Mouse (Mus musculus): ENCODE measurements around the gene Nrros.
A peak's percentile ranks its signal among the peaks of the same experiment; 100 is the strongest.

The Nrros gene

DNA sequence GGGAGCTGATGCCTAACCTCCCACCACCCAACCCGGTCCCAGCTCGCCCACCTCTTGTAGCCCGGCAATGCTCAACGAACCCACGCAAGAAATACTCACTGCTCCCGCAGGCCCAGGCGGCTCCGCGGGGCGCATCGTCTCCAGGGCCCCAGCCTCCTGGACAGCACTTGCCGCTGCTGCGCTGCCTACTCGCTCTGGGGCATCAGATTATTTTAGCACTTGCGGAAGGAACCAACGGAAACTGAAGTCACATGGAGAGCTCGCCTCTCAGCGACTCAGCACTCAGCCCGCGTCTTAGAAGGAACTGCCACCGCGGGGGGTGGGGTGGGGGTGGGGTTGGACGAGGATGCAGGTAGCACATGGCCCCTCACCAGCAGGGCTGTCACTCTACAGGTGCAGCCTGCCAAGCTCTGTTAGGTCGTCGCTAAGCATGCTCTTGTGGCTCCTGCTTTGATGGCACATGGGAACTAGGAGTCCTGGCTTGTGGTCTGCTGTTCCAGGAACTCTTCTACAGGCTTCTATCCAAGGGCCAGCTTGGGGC, at the start of gene Nrros:
Gene Nrros, minus strand, starts transcription at position 314 of the 541 bp plus-strand sequence.
- peaks cover 4% of the 10 kb centered on the region; the same call in 1 of the 2 replicates for H3K9me3 ChIP-seq (ENCODE audit: low read length)
- H3K4me1 ChIP-seq (replicated peaks; ENCODE audit: low read depth, low read length), result peaks cover 20% of the 10 kb centered on the region
- H3K27me3 ChIP-seq (ENCODE audit: insufficient read depth, low read length), result peaks cover 31% of the 10 kb centered on the region
- H3K4me3 ChIP-seq (replicated peaks; ENCODE audit: low read length), result peak within 1 kb of the TSS; percentile 77
- H3K36me3 ChIP-seq (ENCODE audit: insufficient read depth, low read length), result no peaks in the 10 kb centered on the region
- TF ChIP-seq POU5F1 (IDR thresholded peaks at IDR 0.05; ENCODE audit: borderline replicate concordance, low read length) (no peak), NANOG (IDR thresholded peaks at IDR 0.05; ENCODE audit: borderline replicate concordance, low read length) (no peak), CTCF (conservative IDR thresholded peaks at IDR 0.05; ENCODE audit: low read length) (no peak)

DNA sequence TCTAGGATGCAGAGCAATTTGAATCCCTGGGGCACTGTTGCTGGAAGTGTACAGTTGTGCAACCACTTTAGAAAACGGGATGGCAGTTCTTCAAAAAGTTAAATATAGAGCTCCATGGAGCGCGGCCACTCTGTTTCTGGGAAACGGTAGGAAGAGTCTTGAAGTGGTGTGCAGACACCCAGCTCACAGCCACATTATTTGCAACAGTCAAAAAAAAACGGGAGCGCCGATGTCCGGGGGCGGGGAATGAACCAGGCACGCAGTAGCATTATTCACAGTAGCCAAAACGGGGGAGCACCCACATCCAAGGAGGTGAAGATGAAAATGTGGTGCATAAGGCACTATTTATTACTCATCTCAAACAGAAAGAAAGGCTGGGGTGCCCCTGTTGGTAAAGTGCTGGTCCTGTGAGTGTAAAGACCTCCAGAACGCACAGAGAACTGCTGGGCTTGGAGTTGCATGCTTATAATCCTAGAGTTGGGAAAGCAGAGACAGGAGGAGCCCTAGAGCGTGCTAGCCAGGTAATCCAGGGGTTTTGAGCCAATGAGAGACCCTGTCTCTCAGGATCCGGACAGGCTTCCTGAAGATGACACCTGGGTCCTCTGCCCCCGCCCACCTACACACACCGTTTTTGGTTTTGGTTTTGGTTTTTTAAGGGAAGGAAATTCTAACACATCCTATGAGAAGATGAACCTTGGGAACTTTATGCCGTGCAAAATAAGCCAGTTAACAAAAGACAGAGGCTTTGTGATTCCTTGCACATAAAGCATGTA, 49.6 kb upstream of the Nrros start:
- 0 out of 2 replicates have a peak, but pooled peaks cover 2% of the 10 kb centered on the region for H3K27me3 ChIP-seq (ENCODE audit: insufficient read depth, low read length)
- 0 out of 2 replicates have a peak overlapping the region, but pooled peaks have one; percentile 17 for H3K4me3 ChIP-seq (replicated peaks; ENCODE audit: low read length)
- H3K36me3 ChIP-seq (ENCODE audit: insufficient read depth, low read length), result no peaks in the 10 kb centered on the region
- TF ChIP-seq NANOG (IDR thresholded peaks at IDR 0.05; ENCODE audit: borderline replicate concordance, low read length) (no peak), CTCF (conservative IDR thresholded peaks at IDR 0.05; ENCODE audit: low read length) (no peak), POU5F1 (IDR thresholded peaks at IDR 0.05; ENCODE audit: borderline replicate concordance, low read length) (no peak)
- peaks cover 7% of the 10 kb centered on the region for H3K4me1 ChIP-seq (replicated peaks; ENCODE audit: low read depth, low read length)
- H3K9me3 ChIP-seq (ENCODE audit: low read length), result peaks cover 8% of the 10 kb centered on the region

GRCm38 (mm10) chr16:32214156-32214555, 48.8 kb upstream of the Nrros start:
- TF ChIP-seq CTCF (conservative IDR thresholded peaks at IDR 0.05; ENCODE audit: low read length), result no peak
- no peak for TF ChIP-seq POU5F1 (IDR thresholded peaks at IDR 0.05; ENCODE audit: borderline replicate concordance, low read length)
- H3K4me3 ChIP-seq (replicated peaks; ENCODE audit: low read length), result no peak overlapping the region
- H3K4me1 ChIP-seq (replicated peaks; ENCODE audit: low read depth, low read length), result peaks cover 7% of the 10 kb centered on the region
- H3K27me3 ChIP-seq (ENCODE audit: insufficient read depth, low read length), result 0 out of 2 replicates have a peak, but pooled peaks cover 2% of the 10 kb centered on the region
- peaks cover 17% of the 10 kb centered on the region for H3K9me3 ChIP-seq (ENCODE audit: low read length)
- H3K36me3 ChIP-seq (ENCODE audit: insufficient read depth, low read length), result no peaks in the 10 kb centered on the region

- Histone ChIP-seq H3K4me3 (replicated peaks; ENCODE audit: low read length) (no peak overlapping the region), H3K36me3 (ENCODE audit: insufficient read depth, low read length) (no peaks in the 10 kb centered on the region), H3K9me3 (ENCODE audit: low read length) (peaks cover 44% of the 10 kb centered on the region), H3K4me1 (replicated peaks; ENCODE audit: low read depth, low read length) (no peaks in the 10 kb centered on the region), H3K27me3 (ENCODE audit: insufficient read depth, low read length) (no peaks in the 10 kb centered on the region)
- TF ChIP-seq CTCF (conservative IDR thresholded peaks at IDR 0.05; ENCODE audit: low read length), result no peak; the same call in 1 of the 2 replicates
- no peak for TF ChIP-seq POU5F1 (IDR thresholded peaks at IDR 0.05; ENCODE audit: borderline replicate concordance, low read length)
- TF ChIP-seq NANOG (IDR thresholded peaks at IDR 0.05; ENCODE audit: borderline replicate concordance, low read length), result no peak
These were observed 39.5 kb upstream of the Nrros start for GRCm38 (mm10) chr16:32204902-32205301.

DNA sequence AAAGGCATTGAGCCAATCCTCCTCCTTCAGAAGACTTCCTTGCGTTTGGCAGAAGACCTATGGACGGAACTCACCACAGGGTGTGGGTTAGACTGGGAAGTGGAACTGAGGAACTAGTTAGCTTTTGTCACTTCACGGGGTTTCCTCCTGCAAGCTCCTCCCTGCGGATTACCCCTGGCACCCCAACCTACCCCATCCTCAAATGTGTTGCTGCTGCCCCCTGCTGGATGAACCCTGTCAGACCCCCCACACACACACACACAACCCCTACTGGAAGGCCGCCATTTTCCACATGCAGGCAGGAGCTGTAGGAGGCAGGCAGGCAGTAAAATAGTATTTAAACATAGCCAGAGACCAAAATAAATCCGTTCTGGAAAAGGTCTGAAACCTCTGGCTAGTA, 37.3 kb upstream of the Nrros start:
- H3K27me3 ChIP-seq (ENCODE audit: insufficient read depth, low read length), result no peaks in the 10 kb centered on the region
- no peak overlapping the region for H3K4me3 ChIP-seq (replicated peaks; ENCODE audit: low read length)
- no peaks in the 10 kb centered on the region for H3K4me1 ChIP-seq (replicated peaks; ENCODE audit: low read depth, low read length)
- no peaks in the 10 kb centered on the region for H3K36me3 ChIP-seq (ENCODE audit: insufficient read depth, low read length)
- TF ChIP-seq POU5F1 (IDR thresholded peaks at IDR 0.05; ENCODE audit: borderline replicate concordance, low read length) (no peak), NANOG (IDR thresholded peaks at IDR 0.05; ENCODE audit: borderline replicate concordance, low read length) (no peak), CTCF (conservative IDR thresholded peaks at IDR 0.05; ENCODE audit: low read length) (peak; percentile 23; the same call in 1 of the 2 replicates)
- H3K9me3 ChIP-seq (ENCODE audit: low read length), result peaks cover 30% of the 10 kb centered on the region

DNA sequence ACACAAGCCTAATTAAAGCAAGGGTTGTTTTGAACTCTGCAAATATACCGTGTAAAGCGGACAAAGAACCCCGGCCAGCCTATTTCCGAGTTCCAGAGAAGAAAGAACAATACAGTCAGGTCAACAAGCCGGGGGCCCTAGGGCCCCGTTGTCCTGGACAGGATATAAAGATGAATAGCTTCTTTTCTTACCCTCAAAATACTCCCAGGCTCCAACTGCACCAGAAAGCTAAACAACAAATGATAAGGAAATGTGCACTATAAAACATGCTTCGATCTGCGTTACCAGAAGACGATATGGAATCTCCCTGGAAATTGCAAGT, 35.6 kb upstream of the Nrros start:
- Histone ChIP-seq H3K4me3 (replicated peaks; ENCODE audit: low read length) (no peak overlapping the region), H3K4me1 (replicated peaks; ENCODE audit: low read depth, low read length) (no peaks in the 10 kb centered on the region), H3K36me3 (ENCODE audit: insufficient read depth, low read length) (no peaks in the 10 kb centered on the region), H3K9me3 (ENCODE audit: low read length) (peaks cover 30% of the 10 kb centered on the region), H3K27me3 (ENCODE audit: insufficient read depth, low read length) (no peaks in the 10 kb centered on the region)
- TF ChIP-seq NANOG (IDR thresholded peaks at IDR 0.05; ENCODE audit: borderline replicate concordance, low read length) (no peak), CTCF (conservative IDR thresholded peaks at IDR 0.05; ENCODE audit: low read length) (no peak), POU5F1 (IDR thresholded peaks at IDR 0.05; ENCODE audit: borderline replicate concordance, low read length) (no peak)

- TF ChIP-seq NANOG (IDR thresholded peaks at IDR 0.05; ENCODE audit: borderline replicate concordance, low read length) (no peak), POU5F1 (IDR thresholded peaks at IDR 0.05; ENCODE audit: borderline replicate concordance, low read length) (no peak)
- Histone ChIP-seq H3K9me3 (ENCODE audit: low read length) (peaks cover 30% of the 10 kb centered on the region), H3K27me3 (ENCODE audit: insufficient read depth, low read length) (no peaks in the 10 kb centered on the region), H3K4me3 (replicated peaks; ENCODE audit: low read length) (no peak overlapping the region), H3K4me1 (replicated peaks; ENCODE audit: low read depth, low read length) (no peaks in the 10 kb centered on the region), H3K36me3 (ENCODE audit: insufficient read depth, low read length) (no peaks in the 10 kb centered on the region)
These were observed 35.0 kb upstream of the Nrros start for GRCm38 (mm10) chr16:32200256-32201003.

- no peaks in the 10 kb centered on the region for H3K36me3 ChIP-seq (ENCODE audit: insufficient read depth, low read length)
- 0 out of 2 replicates have a peak overlapping the region, but pooled peaks have one; percentile 20 for H3K4me3 ChIP-seq (replicated peaks; ENCODE audit: low read length)
- TF ChIP-seq CTCF (conservative IDR thresholded peaks at IDR 0.05; ENCODE audit: low read length) (no peak), NANOG (IDR thresholded peaks at IDR 0.05; ENCODE audit: borderline replicate concordance, low read length) (no peak), POU5F1 (IDR thresholded peaks at IDR 0.05; ENCODE audit: borderline replicate concordance, low read length) (no peak)
- H3K4me1 ChIP-seq (replicated peaks; ENCODE audit: low read depth, low read length), result peaks cover 9% of the 10 kb centered on the region
- peaks cover 9% of the 10 kb centered on the region for H3K27me3 ChIP-seq (ENCODE audit: insufficient read depth, low read length)
- peaks cover 10% of the 10 kb centered on the region for H3K9me3 ChIP-seq (ENCODE audit: low read length)
These were observed 24.6 kb upstream of the Nrros start for GRCm38 (mm10) chr16:32190011-32190441.
